Mouse (Mus musculus) right cerebral cortex, postnatal 10 days (tissue): ENCODE data around the gene Vmn1r25.
"Not testable (repeated sequence)": the region's sequence is repeated elsewhere in the genome, so short reads cannot be mapped to it uniquely, and the experiment has no call there.

ENCODE experiments used
- DNase-seq, 2 experiments: peaks; one replicate each; pipeline ENCODE4 v3.0.0; 2021; ENCODE audit warnings: low spot score in 2 of 2

Vmn1r25 gene

GRCm38 (mm10) chr6:57980710-57981109 is at the start of gene Vmn1r25:
Vmn1r25 (minus strand) TSS chr6:57980810.
- no peak for DNase-seq

GRCm38 (mm10) chr6:58017478-58017877 is 36.9 kb upstream of the Vmn1r25 start:
- not testable (repeated sequence) for DNase-seq

- no peak for DNase-seq
Observed at GRCm38 (mm10) chr6:58015059-58015458, 34.4 kb upstream of the Vmn1r25 start, which contains the start of gene Vmn1r26. Vmn1r26 (minus strand) TSS chr6:58015159.

GRCm38 (mm10) chr6:57961403-57961802 is 19.2 kb downstream of the Vmn1r25 start, which contains the start of gene Vmn1r24:
Vmn1r24 (minus strand) TSS chr6:57961503.
- not testable (repeated sequence) for DNase-seq
